In the genomic region with DNA sequence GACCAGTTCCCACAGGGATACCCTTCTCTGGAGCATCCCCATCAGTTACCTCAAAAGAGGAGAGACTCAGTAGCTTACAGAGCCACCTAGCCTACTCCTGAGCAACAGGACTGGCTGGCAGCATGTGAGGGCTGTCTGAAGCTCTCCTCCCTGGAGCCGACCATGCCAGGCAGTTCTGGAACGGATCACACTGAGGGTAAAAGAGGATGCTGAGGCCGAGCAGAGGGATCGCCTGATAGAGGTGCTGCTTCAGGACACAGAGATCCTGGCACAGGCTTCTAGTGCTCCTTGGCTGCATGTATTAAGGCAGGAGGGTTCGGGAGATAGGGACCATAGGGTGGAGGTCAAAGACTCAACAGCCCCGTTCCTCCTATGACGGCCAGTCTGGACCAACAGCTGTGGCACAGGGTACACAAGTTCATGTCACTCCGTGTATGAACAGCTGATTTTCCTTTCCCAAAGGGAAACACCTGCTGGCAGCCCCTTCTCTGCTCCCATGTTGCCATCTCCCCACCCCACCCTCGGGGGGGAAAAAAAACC, we compare ENCODE assay signal across 10 mouse cellular contexts. TPM values are rescaled to one million over a fixed set of nuclear protein-coding genes. Genes with fewer than 3 reads are reported as not detected.
DNase-seq lines count a peak whose midpoint lies in the region; ATAC-seq lines count a peak whose summit lies in the region.
"Had no signal": no experiment of that assay in that cellular context is flagged by ENCODE, and none has a peak within 500 bp of the region (broad histone marks: within the 10 kb centered on the region; RNA-seq: fewer than 3 reads in every experiment).

No protein-coding gene starts in this region.

- H3K9me3 ChIP-seq in embryonic facial prominence, embryonic 10.5 days, result peaks cover 11% of the 10 kb centered on the region
- H3K9me3 ChIP-seq in hindbrain, embryonic 14.5 days (ENCODE audit: control insufficient read depth, low read length), result no peaks in the 10 kb centered on the region
- no peaks in the 10 kb centered on the region for H3K9me3 ChIP-seq in midbrain, embryonic 14.5 days (ENCODE audit: control insufficient read depth, low read length)

- DNase-seq in cerebellum, adult 18-20 months, result peak; percentile 61 to 70
- DNase-seq in cerebellum, postnatal 4 days (ENCODE audit: low spot score in 2 of 2), result no peak
- no peak for DNase-seq in embryonic facial prominence, embryonic 10.5 days (ENCODE audit: low spot score)
- DNase-seq in hindbrain, embryonic 14.5 days (ENCODE audit: low spot score), result no peak
- no peak for DNase-seq in midbrain, embryonic 14.5 days
- no peak for DNase-seq in adrenal gland, postnatal 36 days
- no peak for DNase-seq in heart, postnatal 25 days (ENCODE audit: low spot score)
- DNase-seq: left cerebral cortex, postnatal 4 days had no signal

- H3K9ac ChIP-seq in hindbrain, embryonic 14.5 days, result peak overlapping the region; percentile 100
- H3K9ac ChIP-seq in midbrain, embryonic 14.5 days (replicated peaks; ENCODE audit: low read length), result peak overlapping the region; percentile 100

- H3K27me3 ChIP-seq in embryonic facial prominence, embryonic 10.5 days (replicated peaks; ENCODE audit: low read depth, poor library complexity, severe bottlenecking), result peaks cover 51% of the 10 kb centered on the region
- H3K27me3 ChIP-seq in hindbrain, embryonic 14.5 days (ENCODE audit: control insufficient read depth, insufficient read depth, low read length), result no peaks in the 10 kb centered on the region
- no peaks in the 10 kb centered on the region for H3K27me3 ChIP-seq in midbrain, embryonic 14.5 days (ENCODE audit: control insufficient read depth, insufficient read depth, low read length)

- no peak for ATAC-seq in hindbrain, embryonic 14.5 days (ENCODE audit: low FRiP score)
- no peak for ATAC-seq in midbrain, embryonic 14.5 days (ENCODE audit: low FRiP score, low TSS enrichment)
- no peak for ATAC-seq in megakaryocyte, adult 5-6 weeks (ENCODE audit: poor library complexity, severe bottlenecking)
- ATAC-seq: inflammation-experienced regulatory T-cells, adult 6 months had no signal

- intact Hi-C loops in heart, postnatal 25 days (cut with DNase I), result no loop called here

- H3K4me3 ChIP-seq in embryonic facial prominence, embryonic 10.5 days, result peak overlapping the region; percentile 71
- peak overlapping the region; percentile 94 for H3K4me3 ChIP-seq in hindbrain, embryonic 14.5 days (replicated peaks; ENCODE audit: low read length)
- peak overlapping the region; percentile 95 for H3K4me3 ChIP-seq in midbrain, embryonic 14.5 days (replicated peaks; ENCODE audit: low read depth, low read length)

- H3K4me1 ChIP-seq in embryonic facial prominence, embryonic 10.5 days, result peaks cover 27% of the 10 kb centered on the region
- peaks cover 58% of the 10 kb centered on the region for H3K4me1 ChIP-seq in hindbrain, embryonic 14.5 days (replicated peaks; ENCODE audit: control insufficient read depth, insufficient read depth, low read length)
- peaks cover 56% of the 10 kb centered on the region for H3K4me1 ChIP-seq in midbrain, embryonic 14.5 days (ENCODE audit: control insufficient read depth, insufficient read depth, low read length)

- WGBS in embryonic facial prominence, embryonic 10.5 days, result 69% methylated on average over 9 of the region's 9 CpGs
- WGBS in hindbrain, embryonic 14.5 days, result 39% methylated on average over 9 of the region's 9 CpGs
- 46% methylated on average over 9 of the region's 9 CpGs for WGBS in midbrain, embryonic 14.5 days

- H3K36me3 ChIP-seq in embryonic facial prominence, embryonic 10.5 days (replicated peaks), result peaks cover 53% of the 10 kb centered on the region
- peaks cover 53% of the 10 kb centered on the region for H3K36me3 ChIP-seq in hindbrain, embryonic 14.5 days (replicated peaks; ENCODE audit: control insufficient read depth, insufficient read depth)
- H3K36me3 ChIP-seq in midbrain, embryonic 14.5 days (ENCODE audit: control insufficient read depth, insufficient read depth, low read length), result peaks cover 49% of the 10 kb centered on the region

- H3K27ac ChIP-seq in embryonic facial prominence, embryonic 10.5 days (replicated peaks), result peak overlapping the region; percentile 93; the same call in 1 of the 2 replicates
- H3K27ac ChIP-seq in hindbrain, embryonic 14.5 days, result peak overlapping the region; percentile 99
- H3K27ac ChIP-seq in midbrain, embryonic 14.5 days (replicated peaks; ENCODE audit: low read depth, low read length), result peak overlapping the region; percentile 97

- peak overlapping the region; percentile 94 for H3K4me2 ChIP-seq in hindbrain, embryonic 14.5 days (replicated peaks)
- peak overlapping the region; percentile 94 for H3K4me2 ChIP-seq in midbrain, embryonic 14.5 days (ENCODE audit: low read length)

RNA-seq across cellular contexts. Expression of a gene that starts 2.2 kb away (rescaled TPM):
- polyA plus RNA-seq in embryonic facial prominence, embryonic 10.5 days (2016; fragmentation: Nextera tagmentation; extraction: Ambion mirVana), result 110 and 128 TPM in 2 replicates
- polyA plus RNA-seq in hindbrain, embryonic 14.5 days (2014; fragmentation: Nextera tagmentation; extraction: Ambion mirVana), result 311 and 362 TPM in 2 replicates
- polyA plus RNA-seq in midbrain, embryonic 14.5 days (2014; fragmentation: Nextera tagmentation; extraction: Ambion mirVana), result 280 and 671 TPM in 2 replicates
- total RNA-seq in megakaryocyte, adult 5-6 weeks (2015), result 0.39 TPM in 1 of 2 replicates, not detected in the other
- total RNA-seq in megakaryocyte, adult 5-6 weeks (2017), result 1.2 TPM in 1 of 2 replicates, not detected in the other
- total RNA-seq in adrenal gland, postnatal 36 days (2021), result 10 to 100 TPM; 43.2 to 53.4 TPM
- total RNA-seq in heart, postnatal 25 days (2021), result 1 to 10 TPM; 6.3 to 7.7 TPM

Comparison
In these comparisons a context has a peak if more than half of its experiments do, and no peak if none do; other contexts are left out.
1. DNase-seq: peak in cerebellum, adult 18-20 months (2 of 2); none in cerebellum, postnatal 4 days (0 of 2), embryonic facial prominence, embryonic 10.5 days (single experiment), hindbrain, embryonic 14.5 days (single experiment), midbrain, embryonic 14.5 days (single experiment), adrenal gland, postnatal 36 days (0 of 2) and heart, postnatal 25 days (single experiment).
2. RNA of a gene that starts 2.2 kb away (total RNA-seq): 43.2 to 53.4 TPM in adrenal gland, postnatal 36 days; 6.3 to 7.7 TPM in heart, postnatal 25 days and 0.39 to 1.2 TPM in megakaryocyte, adult 5-6 weeks; every median in the first group is over 4 times any median in the second.
3. Peak in every context shown above with its lines, with median percentiles within 50 percentile points of each other: H3K27ac ChIP-seq and H3K4me3 ChIP-seq.